Mouse (Mus musculus): ENCODE results near the gene Pygo2. TPM values are rescaled to one million over a fixed set of nuclear protein-coding genes. Genes with fewer than 3 reads are reported as not detected.
A peak's percentile ranks its signal among the peaks of the same experiment; 100 is the strongest.
"Not testable (repeated sequence)": the region's sequence is repeated elsewhere in the genome, so short reads cannot be mapped to it uniquely, and the experiment has no call there.

Pygo2 gene
- polyA plus RNA-seq, 1 experiment from 2014 or later, result 44.0 TPM

DNA sequence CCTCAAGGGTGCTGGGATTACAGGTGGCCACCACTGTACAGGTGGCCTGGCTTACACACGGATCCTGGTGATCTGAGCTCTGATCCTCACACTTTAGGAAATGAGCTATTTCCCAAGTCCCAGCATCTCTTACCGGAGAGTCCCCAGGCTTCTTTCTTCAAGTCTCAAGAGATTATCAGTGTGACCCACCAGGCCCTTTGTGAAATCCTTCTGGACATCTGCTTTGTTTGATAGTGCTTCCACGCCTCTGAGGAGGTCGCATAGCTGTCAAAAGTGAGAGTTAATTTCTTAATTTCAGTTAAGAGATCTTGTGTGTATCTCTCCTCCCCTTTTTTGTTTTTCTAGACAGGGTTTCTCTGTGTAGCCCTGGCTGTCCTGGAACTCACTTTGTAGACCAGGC, 4.1 kb upstream of the Pygo2 start:
- Histone ChIP-seq H3K4me3 (no peak overlapping the region), H3K27ac (no peak overlapping the region), H3K36me3 (replicated peaks) (no peaks in the 10 kb centered on the region), H3K27me3 (replicated peaks) (no peaks in the 10 kb centered on the region), H3K4me1 (peaks cover 15% of the 10 kb centered on the region), H3K9ac (no peak overlapping the region), H3K4me2 (no peak overlapping the region), H3K9me3 (no peaks in the 10 kb centered on the region)
- no peak for ATAC-seq (replicated peaks)
- 77% methylated on average over 4 of the region's 4 CpGs for WGBS

DNA sequence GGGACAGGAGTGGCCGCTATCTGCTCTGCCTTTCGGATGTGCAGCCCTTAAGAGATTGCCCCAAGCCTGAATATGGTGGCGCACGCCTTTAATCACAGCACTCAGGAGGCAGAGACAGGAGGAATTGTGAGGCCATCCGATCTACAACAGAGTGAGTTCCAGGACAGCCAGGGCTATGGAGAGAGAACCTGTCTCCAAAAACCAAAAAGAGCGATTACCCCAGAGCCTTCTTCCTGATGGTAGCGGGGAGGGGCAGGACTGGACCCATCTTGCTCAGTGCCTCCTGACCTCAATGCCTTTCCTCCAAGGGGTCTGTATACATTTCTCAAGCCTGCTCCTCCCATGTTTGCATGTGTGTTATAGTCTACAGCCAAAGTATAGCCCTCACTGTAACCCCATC, 993 bp upstream of the Pygo2 start:
- WGBS, result 94% methylated on average over 7 of the region's 7 CpGs
- not testable (repeated sequence) for H3K4me3 ChIP-seq; H3K9me3 ChIP-seq; H3K27me3 ChIP-seq (replicated peaks); H3K27ac ChIP-seq; H3K9ac ChIP-seq; H3K4me2 ChIP-seq; ATAC-seq (replicated peaks)
- peaks cover 15% of the 10 kb centered on the region; the same call in 1 of the 2 replicates for H3K36me3 ChIP-seq (replicated peaks)
- H3K4me1 ChIP-seq, result peaks cover 19% of the 10 kb centered on the region

DNA sequence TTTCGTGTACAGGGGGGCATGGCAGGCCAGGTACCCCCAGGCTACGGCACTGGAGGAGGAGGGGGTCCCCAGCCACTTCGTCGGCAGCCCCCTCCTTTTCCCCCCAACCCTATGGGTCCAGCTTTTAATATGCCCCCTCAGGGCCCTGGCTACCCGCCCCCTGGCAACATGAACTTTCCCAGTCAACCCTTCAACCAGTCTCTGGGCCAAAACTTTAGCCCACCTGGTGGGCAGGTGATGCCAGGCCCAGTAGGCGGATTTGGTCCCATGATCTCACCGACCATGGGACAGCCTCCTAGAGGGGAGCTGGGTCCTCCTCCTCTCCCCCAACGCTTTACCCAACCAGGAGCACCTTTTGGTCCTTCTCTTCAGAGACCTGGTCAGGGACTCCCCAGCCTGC, 2.6 kb downstream of the Pygo2 start:
- no peak overlapping the region for H3K4me3 ChIP-seq
- H3K27me3 ChIP-seq (replicated peaks), result no peaks in the 10 kb centered on the region
- H3K4me2 ChIP-seq, result no peak overlapping the region
- H3K27ac ChIP-seq, result no peak overlapping the region
- peaks cover 30% of the 10 kb centered on the region for H3K4me1 ChIP-seq
- no peak for ATAC-seq (replicated peaks)
- no peak overlapping the region for H3K9ac ChIP-seq
- H3K36me3 ChIP-seq (replicated peaks), result peaks cover 15% of the 10 kb centered on the region; the same call in 1 of the 2 replicates
- 98% methylated on average over 8 of the region's 8 CpGs for WGBS
- no peaks in the 10 kb centered on the region for H3K9me3 ChIP-seq

DNA sequence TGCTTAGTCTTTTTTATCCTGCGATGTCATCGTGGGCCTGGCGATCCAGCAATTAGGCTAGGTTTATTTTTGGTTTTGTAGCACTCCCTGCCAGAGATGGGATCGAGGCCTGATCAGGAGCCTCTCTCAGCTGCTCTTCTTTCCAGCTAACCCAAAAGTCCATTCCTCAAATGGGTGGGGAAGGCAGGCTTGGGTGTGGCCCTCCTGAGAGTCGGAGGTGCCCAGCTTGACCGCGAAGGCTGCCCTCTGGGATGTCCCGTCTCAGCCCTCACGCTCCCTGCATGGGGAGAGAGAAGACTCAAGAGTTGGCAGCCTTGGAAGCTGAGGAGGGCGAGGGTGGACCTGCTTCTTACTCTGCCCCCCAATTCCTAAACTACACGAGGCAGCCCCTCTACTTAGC, 4.5 kb downstream of the Pygo2 start:
- Histone ChIP-seq H3K4me1 (peaks cover 30% of the 10 kb centered on the region), H3K4me3 (no peak overlapping the region), H3K9me3 (no peaks in the 10 kb centered on the region), H3K9ac (no peak overlapping the region), H3K27me3 (replicated peaks) (no peaks in the 10 kb centered on the region), H3K36me3 (replicated peaks) (peaks cover 15% of the 10 kb centered on the region; the same call in 1 of the 2 replicates), H3K27ac (no peak overlapping the region), H3K4me2 (no peak overlapping the region)
- ATAC-seq (replicated peaks), result no peak
- WGBS, result 81% methylated on average over 11 of the region's 11 CpGs

DNA sequence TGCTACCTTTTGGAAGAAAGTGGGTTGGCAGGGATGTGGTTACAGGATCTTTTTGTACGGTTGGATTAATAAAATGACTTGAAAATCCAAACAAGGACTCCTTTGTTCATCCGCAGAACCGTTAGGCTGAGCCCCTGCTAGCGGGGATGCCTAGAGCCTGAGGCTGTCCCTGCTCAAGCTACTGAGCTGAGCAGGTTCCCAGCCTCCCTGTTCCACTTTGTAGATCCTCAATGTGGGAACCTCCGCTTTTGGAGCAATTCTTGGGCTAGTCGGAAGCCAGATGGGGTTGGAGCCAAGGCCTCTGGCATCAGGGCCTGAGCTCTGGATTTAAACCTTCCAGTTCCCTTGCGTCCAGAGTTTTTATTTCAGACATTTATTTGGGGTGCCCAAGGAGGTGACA, 5.0 kb downstream of the Pygo2 start:
- peaks cover 15% of the 10 kb centered on the region; the same call in 1 of the 2 replicates for H3K36me3 ChIP-seq (replicated peaks)
- H3K4me1 ChIP-seq, result peaks cover 30% of the 10 kb centered on the region
- no peak overlapping the region for H3K4me3 ChIP-seq
- 69% methylated on average over 7 of the region's 7 CpGs for WGBS
- H3K9me3 ChIP-seq, result no peaks in the 10 kb centered on the region
- peak overlapping the region; percentile 7; the same call in 1 of the 2 replicates for H3K27ac ChIP-seq
- no peak overlapping the region for H3K9ac ChIP-seq
- no peak for ATAC-seq (replicated peaks)
- no peak overlapping the region for H3K4me2 ChIP-seq
- H3K27me3 ChIP-seq (replicated peaks), result no peaks in the 10 kb centered on the region

DNA sequence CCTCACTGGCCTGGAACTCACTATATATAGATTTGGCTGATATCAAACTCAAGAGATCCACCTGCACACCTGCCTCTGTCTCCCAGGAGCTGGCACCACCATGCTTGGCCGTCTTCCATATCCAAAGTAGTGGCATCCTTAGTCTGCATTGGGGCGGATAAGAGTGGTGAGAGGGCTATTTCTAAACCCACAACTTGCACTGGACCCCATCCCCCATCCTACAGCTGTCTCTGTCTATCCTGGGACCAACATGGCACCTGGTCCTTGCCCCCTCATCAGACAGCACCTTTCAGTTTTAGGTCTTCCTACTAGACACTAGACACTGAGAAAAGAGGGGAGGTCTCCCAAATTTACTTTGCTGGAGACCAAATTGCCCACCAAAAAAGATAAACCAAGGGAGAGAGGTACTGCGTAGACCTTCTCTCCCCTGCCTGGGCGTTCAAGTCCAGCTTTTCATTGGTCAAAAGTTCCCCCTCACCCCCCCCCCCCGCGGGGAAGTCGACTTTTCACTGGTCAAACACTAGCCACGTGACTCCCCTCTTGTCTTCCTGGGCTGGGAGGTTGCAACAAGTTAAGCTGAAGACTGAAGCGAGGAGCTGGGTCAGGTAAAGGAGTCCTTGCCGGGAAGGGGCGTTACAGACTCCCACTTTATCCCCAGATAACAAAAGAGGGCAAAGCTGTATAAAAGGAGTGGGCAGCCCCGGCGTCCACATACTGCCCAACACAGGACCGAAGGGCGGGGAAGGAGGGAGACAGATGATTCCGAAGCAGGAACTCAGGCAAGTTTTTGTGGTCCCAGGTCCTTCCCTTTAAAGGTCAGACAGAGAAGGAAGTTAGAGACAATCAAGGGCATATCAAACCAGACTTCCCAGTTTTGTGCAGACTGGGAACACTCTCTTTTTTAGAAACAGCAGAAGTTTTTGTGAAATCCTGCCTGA, 6.4 kb downstream of the Pygo2 start, which contains the start of gene Pbxip1:
Gene Pbxip1 (plus strand): TSS at position 531 of the 938 bp plus-strand sequence.
- Histone ChIP-seq H3K4me1 (peaks cover 21% of the 10 kb centered on the region), H3K36me3 (replicated peaks) (peaks cover 15% of the 10 kb centered on the region; the same call in 1 of the 2 replicates), H3K27ac (no peak within 1 kb of the TSS), H3K4me3 (peak within 1 kb of the TSS; percentile 32), H3K4me2 (peak within 1 kb of the TSS; percentile 39), H3K27me3 (replicated peaks) (no peaks in the 10 kb centered on the region), H3K9me3 (no peaks in the 10 kb centered on the region), H3K9ac (0 out of 2 replicates have a peak within 1 kb of the TSS, but pooled peaks have one; percentile 15)
- ATAC-seq (replicated peaks), result peak; percentile 41; the same call in 1 of the 2 replicates
- WGBS, result 5% methylated on average over 16 of the region's 16 CpGs

DNA sequence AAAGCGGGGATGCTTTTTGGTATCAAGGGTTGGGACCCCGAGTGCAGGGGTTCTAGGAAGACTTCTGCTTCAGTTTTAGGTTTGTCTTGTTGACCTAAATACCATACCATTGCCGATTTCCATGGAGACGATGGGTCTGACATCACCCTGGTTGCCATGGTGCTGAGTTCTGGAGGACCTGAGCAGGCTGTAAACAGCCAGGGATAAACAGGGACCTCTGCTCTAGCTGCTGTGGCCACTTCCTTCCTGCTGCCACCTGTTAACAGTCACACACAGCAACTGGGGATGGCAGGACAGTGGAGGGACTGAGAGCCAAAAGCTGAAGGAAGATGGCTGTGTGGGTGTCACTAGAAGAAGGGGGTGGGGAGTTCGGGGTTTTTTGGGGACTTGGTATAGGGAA, 7.3 kb downstream of the Pygo2 start:
- 17% methylated on average over 5 of the region's 5 CpGs for WGBS
- no peak overlapping the region for H3K27ac ChIP-seq
- no peak for ATAC-seq (replicated peaks)
- H3K9me3 ChIP-seq, result no peaks in the 10 kb centered on the region
- H3K4me3 ChIP-seq, result peak overlapping the region; percentile 32; the same call in 1 of the 2 replicates
- peaks cover 13% of the 10 kb centered on the region for H3K4me1 ChIP-seq
- H3K27me3 ChIP-seq (replicated peaks), result no peaks in the 10 kb centered on the region
- peaks cover 15% of the 10 kb centered on the region; the same call in 1 of the 2 replicates for H3K36me3 ChIP-seq (replicated peaks)
- 0 out of 2 replicates have a peak overlapping the region, but pooled peaks have one; percentile 15 for H3K9ac ChIP-seq
- peak overlapping the region; percentile 39 for H3K4me2 ChIP-seq

DNA sequence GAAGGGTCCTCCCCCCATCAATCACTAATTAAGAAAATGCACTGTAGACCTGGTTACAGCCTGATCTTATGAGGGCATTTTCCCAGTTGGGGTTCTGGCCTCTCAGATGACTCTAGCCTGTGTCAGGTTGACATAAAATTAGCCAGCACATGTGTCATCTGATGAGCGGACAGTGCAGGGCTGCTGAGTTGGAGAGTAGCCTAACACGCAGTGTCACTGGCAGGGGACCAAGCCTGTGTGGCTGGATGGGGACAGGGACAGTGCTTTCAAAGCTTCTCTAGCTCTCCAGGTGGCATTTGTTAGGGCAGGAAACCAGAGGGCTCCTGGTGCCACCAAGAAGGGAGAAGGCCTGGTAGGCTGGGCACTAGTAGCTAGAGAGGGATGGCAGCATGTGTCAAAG, 10.7 kb downstream of the Pygo2 start:
- 90% methylated on average over 2 of the region's 2 CpGs for WGBS
- Histone ChIP-seq H3K4me2 (no peak overlapping the region), H3K9ac (no peak overlapping the region), H3K4me1 (peaks cover 11% of the 10 kb centered on the region), H3K27me3 (replicated peaks) (no peaks in the 10 kb centered on the region), H3K27ac (no peak overlapping the region), H3K4me3 (no peak overlapping the region), H3K9me3 (no peaks in the 10 kb centered on the region), H3K36me3 (replicated peaks) (no peaks in the 10 kb centered on the region)
- no peak for ATAC-seq (replicated peaks)

DNA sequence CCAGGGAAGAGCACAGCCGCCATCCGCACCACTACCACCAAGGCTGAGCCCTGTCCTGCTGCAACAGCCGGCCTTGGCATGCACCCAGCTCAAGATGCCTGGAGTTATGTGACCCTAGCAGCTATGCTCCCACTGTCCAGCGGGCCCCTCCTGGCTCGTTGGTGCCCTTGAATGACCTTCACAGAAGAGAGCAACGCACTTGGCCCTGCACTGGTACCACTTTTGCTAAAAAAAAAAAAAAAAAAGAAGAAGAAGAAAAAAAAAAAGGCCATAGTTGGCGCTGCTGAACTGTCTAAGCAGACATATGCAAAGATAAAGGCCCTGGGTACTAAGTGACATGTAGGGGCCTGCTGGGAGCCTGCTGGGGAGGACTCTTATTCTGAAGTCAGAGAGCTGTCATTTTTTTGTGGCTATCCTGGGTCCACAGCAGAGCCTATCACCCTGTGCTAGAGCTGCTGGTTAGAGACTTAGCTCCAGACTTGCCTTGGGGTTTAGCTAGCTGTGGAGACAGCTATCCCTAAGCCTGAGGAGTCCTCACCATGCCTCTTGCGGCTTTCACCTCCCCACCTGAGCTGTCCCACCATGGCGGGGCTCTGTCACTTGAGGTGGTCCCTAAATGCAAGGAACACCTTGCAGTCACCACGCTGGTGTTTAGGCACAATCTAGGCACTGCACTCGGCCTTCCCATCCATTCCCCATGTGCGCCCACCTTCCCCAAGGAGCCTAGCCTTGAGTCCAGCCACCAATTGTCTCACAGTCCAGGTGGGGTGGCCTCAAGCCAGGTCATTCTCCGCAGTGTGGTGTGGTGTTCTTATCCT, 18.9 kb downstream of the Pygo2 start:
- H3K4me2 ChIP-seq, result no peak overlapping the region
- H3K9me3 ChIP-seq, result no peaks in the 10 kb centered on the region
- H3K27ac ChIP-seq, result no peak overlapping the region
- no peak overlapping the region for H3K4me3 ChIP-seq
- H3K36me3 ChIP-seq (replicated peaks), result no peaks in the 10 kb centered on the region
- no peak for ATAC-seq (replicated peaks)
- H3K4me1 ChIP-seq, result peaks cover 9% of the 10 kb centered on the region; the same call in 1 of the 2 replicates
- no peaks in the 10 kb centered on the region for H3K27me3 ChIP-seq (replicated peaks)
- no peak overlapping the region for H3K9ac ChIP-seq
- 64% methylated on average over 13 of the region's 13 CpGs for WGBS

DNA sequence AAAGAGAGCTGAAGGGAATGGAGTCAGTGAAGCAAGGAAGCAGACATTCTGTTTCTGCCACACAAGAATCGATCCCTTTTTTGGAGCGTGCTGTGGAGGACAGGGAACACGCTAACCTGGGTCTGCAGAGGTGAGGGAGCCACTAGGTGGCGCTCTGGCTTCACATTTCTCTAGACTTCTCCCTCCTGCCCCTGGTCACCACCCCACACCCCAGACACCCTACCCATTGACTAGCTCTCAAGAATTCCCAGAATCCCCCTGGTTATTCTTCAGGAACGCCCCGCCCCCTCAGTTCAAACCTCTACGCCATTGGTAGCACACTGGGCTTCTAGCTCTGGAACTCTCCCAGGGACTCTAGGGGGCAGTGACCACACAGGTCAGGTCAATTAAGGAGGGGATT, 19.5 kb downstream of the Pygo2 start:
- no peak overlapping the region for H3K4me2 ChIP-seq
- H3K27me3 ChIP-seq (replicated peaks), result no peaks in the 10 kb centered on the region
- H3K36me3 ChIP-seq (replicated peaks), result no peaks in the 10 kb centered on the region
- no peak overlapping the region for H3K4me3 ChIP-seq
- H3K27ac ChIP-seq, result no peak overlapping the region
- peak; percentile 37 for ATAC-seq (replicated peaks)
- H3K9ac ChIP-seq, result no peak overlapping the region
- WGBS, result 43% methylated on average over 7 of the region's 7 CpGs
- H3K4me1 ChIP-seq, result peaks cover 9% of the 10 kb centered on the region; the same call in 1 of the 2 replicates
- H3K9me3 ChIP-seq, result no peaks in the 10 kb centered on the region

DNA sequence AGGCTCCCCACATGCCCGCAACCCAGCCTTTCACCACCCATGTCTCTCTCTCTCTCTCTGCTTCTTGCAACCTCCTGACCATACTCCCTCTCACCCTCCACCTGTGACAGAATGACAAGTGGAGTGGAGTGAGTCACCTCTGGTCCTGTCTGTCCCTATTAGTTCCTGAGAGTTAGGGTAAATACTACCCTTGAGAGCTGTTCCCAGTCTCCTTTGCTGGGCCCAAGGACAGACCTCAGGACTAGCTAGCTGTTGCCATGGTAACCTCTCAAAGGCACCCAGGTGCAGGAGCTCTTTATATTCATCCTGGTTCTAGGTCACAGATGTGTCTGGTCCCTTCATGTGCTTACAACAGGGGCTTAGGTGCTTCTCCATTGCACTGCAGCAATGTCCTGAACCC, 21.9 kb downstream of the Pygo2 start:
- no peaks in the 10 kb centered on the region for H3K27me3 ChIP-seq (replicated peaks)
- H3K27ac ChIP-seq, result 0 out of 2 replicates have a peak overlapping the region, but pooled peaks have one; percentile 29
- no peaks in the 10 kb centered on the region for H3K9me3 ChIP-seq
- no peak overlapping the region for H3K4me3 ChIP-seq
- no peak overlapping the region for H3K9ac ChIP-seq
- ATAC-seq (replicated peaks), result no peak; the same call in 1 of the 2 replicates
- 86% methylated on average over 1 of the region's 1 CpGs for WGBS
- H3K4me2 ChIP-seq, result no peak overlapping the region
- H3K4me1 ChIP-seq, result peaks cover 9% of the 10 kb centered on the region; the same call in 1 of the 2 replicates
- no peaks in the 10 kb centered on the region for H3K36me3 ChIP-seq (replicated peaks)

All from midbrain, embryonic 15.5 days (tissue).